Mouse (Mus musculus) small intestine, adult 2 months (tissue): ENCODE measurements around the gene Ehd2.

Experiments used
- CTCF ChIP-seq: fragments of 200-500 bp; IDR thresholded peaks from 2 replicates; pipeline ENCODE4 v1.5.1; 2012; ENCODE audit warnings: low read depth, mild to moderate bottlenecking, control low read depth, inconsistent platforms, low read length, moderate library complexity, mixed read lengths; ENCODE audit not compliant: insufficient replicate concordance, insufficient read length; ENCODE audit errors: extremely low read depth
- POLR2A ChIP-seq: fragments of 200-500 bp; IDR thresholded peaks from 2 replicates; pipeline ENCODE4 v1.6.1; 2012; ENCODE audit warnings: low read depth, mild to moderate bottlenecking, control low read depth, inconsistent platforms, low read length, moderate library complexity

DNA sequence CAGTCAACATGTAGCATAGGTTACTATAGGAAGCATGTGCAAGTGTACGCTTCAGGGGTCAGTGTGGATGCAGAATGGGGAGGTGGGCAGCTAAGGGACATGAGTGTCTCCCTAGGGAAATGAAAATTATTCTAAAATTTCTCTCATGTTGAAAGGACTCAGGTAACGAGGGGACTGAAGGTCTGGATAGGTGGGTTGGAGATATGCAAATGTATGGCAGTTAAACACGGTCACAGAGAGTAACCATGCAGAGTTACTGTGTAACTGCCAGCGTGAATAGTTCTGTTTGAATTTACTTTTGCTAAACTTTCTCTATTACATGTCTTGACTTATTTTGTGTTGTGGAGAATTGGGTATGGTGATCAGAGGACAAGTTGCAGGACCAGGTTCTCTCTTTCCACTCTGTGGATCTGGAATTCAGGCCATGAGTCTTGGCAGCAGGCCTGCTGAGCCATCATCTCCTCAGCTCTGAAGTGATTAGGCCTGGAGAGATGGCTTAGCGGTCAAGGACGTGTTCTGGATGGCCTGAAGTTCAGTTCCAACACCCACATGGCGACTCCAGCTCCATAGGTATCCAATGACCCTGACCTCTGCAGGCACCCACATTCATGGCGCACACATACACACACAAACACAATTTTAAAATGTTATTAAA lies 47.3 kb upstream of the Ehd2 start:
- TF ChIP-seq POLR2A = no peak
- no peak for TF ChIP-seq CTCF
